Mouse (Mus musculus) C2C12 (cell line): ENCODE results near the gene Mbd6.

Experiments used
- CEBPB ChIP-seq: IDR thresholded peaks from one replicate; pipeline ENCODE4 v1.6.1; 2011; ENCODE audit warnings: low read depth, mild to moderate bottlenecking, control low read depth, moderate library complexity
- CTCF ChIP-seq: IDR thresholded peaks from one replicate; pipeline ENCODE4 v1.5.1; 2011; ENCODE audit not compliant: control insufficient read depth, insufficient read depth, insufficient read length
- MAX ChIP-seq: IDR thresholded peaks from one replicate; pipeline ENCODE4 v1.6.1; 2011; ENCODE audit warnings: mild to moderate bottlenecking, control low read depth
- MYOD1 ChIP-seq: IDR thresholded peaks from one replicate; pipeline ENCODE4 v1.6.1; 2011; ENCODE audit warnings: low read depth; ENCODE audit not compliant: control insufficient read depth, insufficient read length
- MYOG ChIP-seq: IDR thresholded peaks from one replicate; pipeline ENCODE4 v1.6.1; 2011; ENCODE audit not compliant: control insufficient read depth, insufficient read length; ENCODE audit errors: extremely low read depth
- USF1 ChIP-seq: IDR thresholded peaks from one replicate; pipeline ENCODE4 v1.6.1; 2011; ENCODE audit warnings: low read depth, mild to moderate bottlenecking, control low read depth, moderate library complexity

DNA sequence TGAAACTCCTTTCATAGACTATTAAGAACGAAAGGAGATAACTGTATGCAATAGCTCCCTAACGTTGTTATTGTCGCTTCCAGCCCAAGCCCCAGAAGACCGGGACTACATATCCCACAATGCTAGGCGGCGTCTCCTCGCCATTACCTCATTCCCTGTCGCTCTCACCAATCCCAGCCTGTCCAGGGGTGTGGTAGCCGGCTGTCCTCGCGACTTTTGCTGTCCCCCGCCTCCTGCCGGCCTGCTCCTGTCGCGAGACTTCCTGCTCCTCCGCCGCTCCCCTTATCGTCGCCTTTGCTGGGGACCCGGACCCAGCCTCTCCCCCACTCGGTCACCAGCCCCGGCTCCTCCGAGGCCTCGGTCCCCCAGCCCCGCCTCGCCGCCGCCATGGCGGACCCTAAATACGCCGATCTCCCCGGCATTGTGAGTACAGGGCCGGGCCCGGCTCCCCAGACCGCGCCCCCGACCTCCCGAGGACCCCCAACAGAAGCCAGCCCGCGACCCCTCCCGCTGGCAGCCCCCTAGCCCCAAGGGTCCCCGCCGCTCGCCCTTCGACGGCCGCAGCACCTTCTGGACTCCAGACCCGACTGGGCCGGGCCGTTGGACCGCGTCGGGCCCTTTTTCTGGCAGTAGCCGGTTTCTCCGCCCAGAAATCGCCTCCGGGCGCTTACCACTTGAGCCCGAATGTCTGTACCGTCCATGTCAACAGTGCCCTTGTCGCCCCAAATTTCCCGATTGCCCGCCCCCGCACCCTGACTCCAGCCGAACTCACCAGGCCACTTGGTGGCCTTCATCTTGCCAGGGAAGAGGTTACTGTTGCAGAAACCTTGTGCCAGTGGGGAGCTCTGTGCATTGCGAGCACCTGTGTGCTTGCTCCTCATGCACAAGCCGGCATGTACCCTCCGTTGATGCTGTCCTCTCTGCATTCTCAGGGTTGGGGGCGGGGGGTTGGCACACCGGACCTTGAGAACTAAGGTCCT lies 22.4 kb downstream of the Mbd6 start, which contains the start of gene Dctn2:
- TF ChIP-seq CTCF, result no peak
- peak; percentile 50 for TF ChIP-seq MAX
- no peak for TF ChIP-seq CEBPB
- no peak for TF ChIP-seq MYOG
- TF ChIP-seq MYOD1, result no peak
- TF ChIP-seq USF1, result no peak
